Mouse (Mus musculus): ENCODE data around the gene Stk16. TPM values are rescaled to one million over a fixed set of nuclear protein-coding genes. Genes with fewer than 3 reads are reported as not detected.

The Stk16 gene
- polyA plus RNA-seq, 1 experiment from 2014 or later: 130 TPM

- H3K9me3 ChIP-seq (replicated peaks; ENCODE audit: control insufficient read depth, low read length): no peaks in the 10 kb centered on the region
- H3K4me2 ChIP-seq (ENCODE audit: low read length): peak overlapping the region; percentile 95
- peak overlapping the region; percentile 43 for H3K9ac ChIP-seq (ENCODE audit: low read length)
- DNase-seq (ENCODE audit: low spot score) (no peak), ATAC-seq (no peak)
- peak overlapping the region; percentile 18 for H3K4me3 ChIP-seq (ENCODE audit: low read depth, low read length)
- no peaks in the 10 kb centered on the region for H3K27me3 ChIP-seq (replicated peaks; ENCODE audit: control insufficient read depth, insufficient read depth, low read length)
- H3K27ac ChIP-seq (ENCODE audit: low read depth, low read length): no peak overlapping the region
- H3K36me3 ChIP-seq (ENCODE audit: control insufficient read depth, insufficient read depth, low read length): peaks cover 23% of the 10 kb centered on the region
- 20% methylated on average over 34 of the region's 34 CpGs for WGBS
- H3K4me1 ChIP-seq (ENCODE audit: control insufficient read depth, insufficient read depth, low read length): peaks cover 15% of the 10 kb centered on the region
Measured at GRCm38 (mm10) chr1:75208967-75209678, 1.5 kb upstream of the Stk16 start.

- no peaks in the 10 kb centered on the region for H3K27me3 ChIP-seq (replicated peaks; ENCODE audit: control insufficient read depth, insufficient read depth, low read length)
- H3K4me3 ChIP-seq (ENCODE audit: low read depth, low read length): peak overlapping the region; percentile 95
- WGBS: 14% methylated on average over 17 of the region's 17 CpGs
- peak overlapping the region; percentile 96 for H3K9ac ChIP-seq (ENCODE audit: low read length)
- ATAC-seq (no peak; the same call in none of the 2 replicates), DNase-seq (ENCODE audit: low spot score) (no peak)
- no peaks in the 10 kb centered on the region for H3K9me3 ChIP-seq (replicated peaks; ENCODE audit: control insufficient read depth, low read length)
- H3K27ac ChIP-seq (ENCODE audit: low read depth, low read length): no peak overlapping the region
- peaks cover 15% of the 10 kb centered on the region for H3K4me1 ChIP-seq (ENCODE audit: control insufficient read depth, insufficient read depth, low read length)
- peaks cover 41% of the 10 kb centered on the region for H3K36me3 ChIP-seq (ENCODE audit: control insufficient read depth, insufficient read depth, low read length)
- peak overlapping the region; percentile 95 for H3K4me2 ChIP-seq (ENCODE audit: low read length)
Measured at GRCm38 (mm10) chr1:75211141-75211708, 587 bp downstream of the Stk16 start.

GRCm38 (mm10) chr1:75212542-75212941 is 1.9 kb downstream of the Stk16 start:
- H3K27me3 ChIP-seq (replicated peaks; ENCODE audit: control insufficient read depth, insufficient read depth, low read length): peaks cover 4% of the 10 kb centered on the region; the same call in 1 of the 2 replicates
- H3K9ac ChIP-seq (ENCODE audit: low read length): no peak overlapping the region
- peaks cover 41% of the 10 kb centered on the region for H3K36me3 ChIP-seq (ENCODE audit: control insufficient read depth, insufficient read depth, low read length)
- WGBS: 89% methylated on average over 4 of the region's 4 CpGs
- no peak overlapping the region for H3K27ac ChIP-seq (ENCODE audit: low read depth, low read length)
- peaks cover 15% of the 10 kb centered on the region for H3K4me1 ChIP-seq (ENCODE audit: control insufficient read depth, insufficient read depth, low read length)
- ATAC-seq (no peak), DNase-seq (ENCODE audit: low spot score) (no peak)
- H3K4me3 ChIP-seq (ENCODE audit: low read depth, low read length): no peak overlapping the region
- H3K9me3 ChIP-seq (replicated peaks; ENCODE audit: control insufficient read depth, low read length): no peaks in the 10 kb centered on the region
- H3K4me2 ChIP-seq (ENCODE audit: low read length): no peak overlapping the region

GRCm38 (mm10) chr1:75213096-75213495 is 2.5 kb downstream of the Stk16 start:
- Histone ChIP-seq H3K27ac (ENCODE audit: low read depth, low read length) (no peak overlapping the region), H3K9me3 (replicated peaks; ENCODE audit: control insufficient read depth, low read length) (no peaks in the 10 kb centered on the region), H3K4me3 (ENCODE audit: low read depth, low read length) (no peak overlapping the region), H3K36me3 (ENCODE audit: control insufficient read depth, insufficient read depth, low read length) (peaks cover 41% of the 10 kb centered on the region), H3K9ac (ENCODE audit: low read length) (no peak overlapping the region), H3K4me1 (ENCODE audit: control insufficient read depth, insufficient read depth, low read length) (peaks cover 16% of the 10 kb centered on the region), H3K27me3 (replicated peaks; ENCODE audit: control insufficient read depth, insufficient read depth, low read length) (peaks cover 6% of the 10 kb centered on the region), H3K4me2 (ENCODE audit: low read length) (no peak overlapping the region)
- DNase-seq (ENCODE audit: low spot score) (no peak), ATAC-seq (no peak)
- 95% methylated on average over 7 of the region's 7 CpGs for WGBS

- Histone ChIP-seq H3K4me1 (ENCODE audit: control insufficient read depth, insufficient read depth, low read length) (peaks cover 18% of the 10 kb centered on the region), H3K9ac (ENCODE audit: low read length) (no peak overlapping the region), H3K36me3 (ENCODE audit: control insufficient read depth, insufficient read depth, low read length) (peaks cover 41% of the 10 kb centered on the region), H3K27me3 (replicated peaks; ENCODE audit: control insufficient read depth, insufficient read depth, low read length) (peaks cover 14% of the 10 kb centered on the region), H3K4me3 (ENCODE audit: low read depth, low read length) (no peak overlapping the region), H3K4me2 (ENCODE audit: low read length) (no peak overlapping the region), H3K27ac (ENCODE audit: low read depth, low read length) (no peak overlapping the region), H3K9me3 (replicated peaks; ENCODE audit: control insufficient read depth, low read length) (no peaks in the 10 kb centered on the region)
- 83% methylated on average over 2 of the region's 2 CpGs for WGBS
- ATAC-seq (no peak), DNase-seq (ENCODE audit: low spot score) (no peak)
Measured at GRCm38 (mm10) chr1:75214442-75214841, 3.8 kb downstream of the Stk16 start.

GRCm38 (mm10) chr1:75214886-75215285 is 4.2 kb downstream of the Stk16 start:
- Histone ChIP-seq H3K4me3 (ENCODE audit: low read depth, low read length) (no peak overlapping the region), H3K9me3 (replicated peaks; ENCODE audit: control insufficient read depth, low read length) (no peaks in the 10 kb centered on the region), H3K27ac (ENCODE audit: low read depth, low read length) (no peak overlapping the region), H3K27me3 (replicated peaks; ENCODE audit: control insufficient read depth, insufficient read depth, low read length) (peaks cover 19% of the 10 kb centered on the region), H3K36me3 (ENCODE audit: control insufficient read depth, insufficient read depth, low read length) (peaks cover 41% of the 10 kb centered on the region), H3K4me2 (ENCODE audit: low read length) (no peak overlapping the region), H3K9ac (ENCODE audit: low read length) (no peak overlapping the region), H3K4me1 (ENCODE audit: control insufficient read depth, insufficient read depth, low read length) (peaks cover 22% of the 10 kb centered on the region)
- WGBS: 83% methylated on average over 5 of the region's 5 CpGs
- ATAC-seq: no peak
- no peak for DNase-seq (ENCODE audit: low spot score)

GRCm38 (mm10) chr1:75215785-75216184 is 5.1 kb downstream of the Stk16 start:
- no peak overlapping the region for H3K4me3 ChIP-seq (ENCODE audit: low read depth, low read length)
- 91% methylated on average over 9 of the region's 9 CpGs for WGBS
- no peak overlapping the region for H3K4me2 ChIP-seq (ENCODE audit: low read length)
- peaks cover 41% of the 10 kb centered on the region for H3K36me3 ChIP-seq (ENCODE audit: control insufficient read depth, insufficient read depth, low read length)
- H3K27ac ChIP-seq (ENCODE audit: low read depth, low read length): no peak overlapping the region
- peaks cover 19% of the 10 kb centered on the region for H3K4me1 ChIP-seq (ENCODE audit: control insufficient read depth, insufficient read depth, low read length)
- peaks cover 28% of the 10 kb centered on the region for H3K27me3 ChIP-seq (replicated peaks; ENCODE audit: control insufficient read depth, insufficient read depth, low read length)
- H3K9me3 ChIP-seq (replicated peaks; ENCODE audit: control insufficient read depth, low read length): no peaks in the 10 kb centered on the region
- ATAC-seq (no peak), DNase-seq (ENCODE audit: low spot score) (no peak)
- no peak overlapping the region for H3K9ac ChIP-seq (ENCODE audit: low read length)

- Histone ChIP-seq H3K4me2 (ENCODE audit: low read length) (no peak overlapping the region), H3K4me3 (ENCODE audit: low read depth, low read length) (no peak overlapping the region), H3K9me3 (replicated peaks; ENCODE audit: control insufficient read depth, low read length) (no peaks in the 10 kb centered on the region), H3K36me3 (ENCODE audit: control insufficient read depth, insufficient read depth, low read length) (peaks cover 39% of the 10 kb centered on the region), H3K27me3 (replicated peaks; ENCODE audit: control insufficient read depth, insufficient read depth, low read length) (peaks cover 31% of the 10 kb centered on the region), H3K27ac (ENCODE audit: low read depth, low read length) (0 out of 2 replicates have a peak overlapping the region, but pooled peaks have one; percentile 3), H3K9ac (ENCODE audit: low read length) (no peak overlapping the region), H3K4me1 (ENCODE audit: control insufficient read depth, insufficient read depth, low read length) (peaks cover 11% of the 10 kb centered on the region)
- WGBS: 76% methylated on average over 13 of the region's 13 CpGs
- DNase-seq (ENCODE audit: low spot score): no peak
- ATAC-seq: no peak
Measured at GRCm38 (mm10) chr1:75216797-75217585, 6.4 kb downstream of the Stk16 start.

Data from forebrain, embryonic 14.5 days (tissue).